Mouse (Mus musculus): Measurements from ENCODE around the gene Gli2.

The Gli2 gene

DNA sequence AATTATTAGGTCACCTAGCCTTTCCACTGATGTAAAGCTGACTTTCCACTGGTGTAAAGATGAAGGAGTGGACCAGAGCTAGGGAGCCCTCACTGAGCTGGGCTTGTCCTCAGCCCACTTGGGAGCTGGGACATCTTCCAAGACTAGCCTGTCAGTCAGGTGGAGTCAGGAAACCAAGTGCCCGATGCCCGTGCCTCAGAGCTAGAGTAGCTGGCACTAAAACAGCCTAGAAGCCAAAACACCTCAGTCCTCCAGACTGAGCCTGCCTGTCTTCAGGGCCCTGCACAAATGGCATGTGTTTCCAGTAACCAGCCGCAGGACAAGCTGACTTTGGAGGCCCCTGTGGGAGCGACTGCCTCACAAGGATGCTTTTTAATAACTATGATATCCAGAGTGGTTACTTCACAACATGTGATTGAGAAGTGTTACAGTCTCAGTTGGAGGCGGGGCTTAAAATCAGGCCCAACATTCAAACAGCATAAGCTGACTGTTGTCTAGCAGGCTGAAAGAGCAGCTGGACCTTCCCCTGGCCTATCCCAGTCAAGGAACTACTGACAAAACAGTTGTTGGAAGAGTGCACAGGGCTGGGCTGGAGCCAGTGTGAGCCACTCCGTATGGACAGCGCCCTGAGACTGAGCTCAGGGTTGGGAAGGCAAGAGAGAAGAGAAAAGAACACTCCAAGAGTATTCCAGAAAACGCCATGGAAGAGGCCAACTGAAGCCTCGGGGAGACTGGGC, 158.2 kb downstream of the Gli2 start:
- peak; percentile 26 for DNase-seq

DNA sequence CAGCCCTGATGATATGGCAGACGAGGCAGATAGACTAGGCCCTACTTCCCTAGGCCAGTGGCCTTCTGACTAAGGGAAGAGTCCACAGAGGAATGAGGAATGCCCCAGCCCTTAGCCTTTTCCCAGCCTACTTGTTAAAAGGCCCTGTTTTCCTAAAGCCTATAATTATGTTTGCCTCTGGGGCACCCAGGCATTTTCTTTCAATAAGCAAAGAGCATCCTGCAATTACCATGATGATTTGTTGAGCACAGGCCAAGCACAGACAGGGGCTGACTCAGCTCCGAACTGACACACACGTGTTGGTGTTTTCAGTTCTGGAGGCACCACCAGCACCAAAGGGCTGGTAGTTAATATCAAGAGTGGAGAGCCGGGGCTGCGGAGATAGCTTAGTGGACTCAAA, 162.0 kb downstream of the Gli2 start:
- DNase-seq = no peak

DNA sequence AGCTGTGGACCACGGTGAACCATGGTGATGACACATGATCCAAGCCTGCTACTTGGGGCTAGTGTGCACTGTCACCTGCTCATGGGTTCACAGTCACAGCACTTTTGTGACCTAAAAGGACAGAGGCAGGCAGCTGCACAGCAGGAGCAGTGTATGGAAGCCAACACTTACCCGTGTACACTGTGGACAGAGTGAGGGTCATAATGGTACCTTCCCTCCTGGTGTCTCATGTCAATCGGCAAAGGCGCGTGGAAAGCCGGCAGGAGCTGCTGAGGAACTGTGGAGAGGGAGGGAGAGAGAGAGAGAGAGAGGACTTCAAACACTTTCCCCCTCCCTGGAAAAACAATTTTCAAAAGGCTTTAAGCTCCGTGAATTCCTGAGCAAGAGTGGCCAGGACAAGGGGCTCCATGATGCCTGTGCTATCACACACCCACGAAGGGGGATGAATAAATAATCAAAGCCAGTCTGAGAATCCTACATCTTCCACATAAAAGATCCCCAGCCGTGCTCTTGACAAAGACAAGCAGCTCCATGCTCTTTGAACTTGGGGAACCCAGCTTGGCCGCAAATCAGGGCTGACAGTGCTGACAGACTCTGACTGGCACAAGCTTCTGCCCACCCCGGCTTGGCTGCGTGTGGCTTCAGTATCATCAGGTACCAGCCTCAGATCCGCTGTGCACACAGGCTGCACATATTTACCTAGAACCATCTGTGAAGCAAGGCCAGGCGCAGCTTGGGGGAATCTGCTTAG, 163.1 kb downstream of the Gli2 start:
- DNase-seq = no peak

DNA sequence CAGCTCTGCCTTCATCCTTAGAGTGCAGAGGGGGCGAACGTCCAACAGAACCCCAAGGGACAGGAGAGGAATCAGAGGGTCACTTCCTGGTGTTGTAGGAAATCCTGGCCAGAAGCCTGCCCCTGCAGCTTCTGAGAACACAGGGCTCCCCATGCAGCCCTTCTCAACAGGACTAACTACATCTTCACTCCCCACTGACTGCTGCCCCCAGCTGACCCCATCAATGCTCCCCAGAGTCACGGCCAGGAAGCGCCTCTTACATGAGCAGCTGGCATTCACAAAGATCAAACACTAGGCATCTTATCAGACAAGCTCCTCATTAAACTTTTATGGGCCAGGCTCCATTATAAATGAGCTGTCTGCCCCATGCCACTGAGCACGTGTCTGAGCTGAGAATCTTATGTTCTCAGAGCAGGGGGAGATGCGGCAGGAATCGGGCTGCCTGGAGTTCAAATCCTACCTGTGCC, 172.6 kb downstream of the Gli2 start:
- no peak for DNase-seq

GRCm38 (mm10) chr1:118878291-118878690, 175.1 kb downstream of the Gli2 start:
- DNase-seq = no peak

- DNase-seq = no peak
Measured at GRCm38 (mm10) chr1:118875227-118875626, 178.2 kb downstream of the Gli2 start.

DNA sequence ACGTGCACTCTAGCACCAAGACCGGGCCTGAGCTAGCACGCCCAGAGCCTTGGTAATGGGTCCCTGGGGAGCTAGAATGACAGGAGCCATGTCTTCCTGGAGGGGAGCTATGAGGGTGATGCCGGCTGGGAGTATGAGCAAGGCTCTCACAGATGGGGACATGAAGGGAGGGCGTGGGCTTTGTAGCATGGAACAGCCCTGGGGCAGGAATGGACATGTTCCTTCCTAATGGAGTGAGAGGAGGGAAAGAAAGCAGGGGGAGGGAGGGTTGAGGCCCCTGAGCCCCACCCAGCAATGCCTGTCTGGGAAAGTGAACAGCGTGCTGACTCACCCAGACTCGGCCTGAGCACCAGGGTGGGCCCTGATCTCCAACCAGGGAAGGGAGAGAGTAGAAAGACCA, 179.9 kb downstream of the Gli2 start:
- no peak for DNase-seq

- DNase-seq = no peak
Measured at GRCm38 (mm10) chr1:118864735-118865134, 188.7 kb downstream of the Gli2 start.

- DNase-seq = no peak
Measured at GRCm38 (mm10) chr1:118864031-118864430, 189.4 kb downstream of the Gli2 start.

GRCm38 (mm10) chr1:118858101-118858500, 195.3 kb downstream of the Gli2 start:
- DNase-seq = no peak

DNA sequence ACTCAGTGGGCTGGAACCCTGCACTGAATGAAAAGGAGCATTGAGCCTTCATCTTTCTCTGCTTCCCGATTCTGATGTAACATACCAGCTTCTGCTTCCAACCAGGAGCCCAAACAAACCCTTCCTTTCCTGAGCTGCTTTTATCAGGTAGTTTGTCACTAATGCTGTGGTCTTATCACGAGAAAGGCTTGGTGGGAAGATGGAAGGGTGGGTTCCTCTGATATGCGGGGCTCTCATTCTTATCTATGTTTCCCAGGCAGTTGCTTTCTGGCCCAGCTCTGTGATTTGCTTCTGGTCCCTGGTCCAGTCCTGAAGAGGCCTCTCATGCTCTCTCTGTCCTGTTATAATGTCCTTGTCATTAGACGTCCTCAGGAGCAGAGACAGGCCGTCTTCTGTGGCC, 222.8 kb downstream of the Gli2 start:
- DNase-seq = no peak

DNA sequence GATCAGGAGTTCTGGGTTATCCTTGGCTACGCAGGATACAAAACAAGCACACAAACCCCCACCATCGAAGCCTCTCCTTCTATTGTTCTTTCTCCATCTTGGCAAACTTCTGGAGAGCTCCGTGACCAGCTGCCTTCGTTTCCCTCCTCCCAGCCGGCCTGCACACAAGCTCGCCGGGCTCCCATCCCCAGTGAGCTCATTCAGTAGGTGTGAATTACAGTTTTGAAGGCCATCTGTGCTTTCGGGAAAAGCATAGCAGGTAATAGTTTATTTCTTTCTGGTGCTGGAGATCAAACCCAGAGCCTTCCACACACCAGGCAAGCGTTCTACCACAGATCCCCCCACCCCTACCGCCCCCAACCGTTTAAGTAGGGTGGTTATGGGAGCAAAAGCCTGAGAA, 226.8 kb downstream of the Gli2 start:
- no peak for DNase-seq

- DNase-seq = no peak
Measured at GRCm38 (mm10) chr1:118825467-118826219, 227.8 kb downstream of the Gli2 start.

GRCm38 (mm10) chr1:118825035-118825434, 228.4 kb downstream of the Gli2 start:
- no peak for DNase-seq

DNA sequence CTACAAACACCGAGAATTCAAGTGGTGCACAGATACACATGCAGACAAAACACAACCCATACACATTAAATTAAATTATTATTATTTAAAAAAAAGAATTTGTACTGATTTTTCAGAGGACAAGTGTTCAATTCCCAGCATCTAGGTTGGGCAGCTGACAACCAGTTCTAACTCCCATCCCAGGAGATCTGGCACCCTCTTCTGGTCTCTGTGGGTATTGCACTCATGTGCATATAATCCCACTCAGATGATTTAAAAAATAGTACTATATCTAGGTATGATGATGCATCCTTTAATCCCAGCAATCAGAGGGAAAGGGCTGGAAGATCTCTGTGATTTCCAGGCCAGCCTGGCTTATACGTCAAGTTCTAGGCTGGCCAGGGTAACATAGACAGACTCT, 231.2 kb downstream of the Gli2 start:
- no peak for DNase-seq

GRCm38 (mm10) chr1:118815015-118815414, 238.4 kb downstream of the Gli2 start:
- DNase-seq = no peak

DNA sequence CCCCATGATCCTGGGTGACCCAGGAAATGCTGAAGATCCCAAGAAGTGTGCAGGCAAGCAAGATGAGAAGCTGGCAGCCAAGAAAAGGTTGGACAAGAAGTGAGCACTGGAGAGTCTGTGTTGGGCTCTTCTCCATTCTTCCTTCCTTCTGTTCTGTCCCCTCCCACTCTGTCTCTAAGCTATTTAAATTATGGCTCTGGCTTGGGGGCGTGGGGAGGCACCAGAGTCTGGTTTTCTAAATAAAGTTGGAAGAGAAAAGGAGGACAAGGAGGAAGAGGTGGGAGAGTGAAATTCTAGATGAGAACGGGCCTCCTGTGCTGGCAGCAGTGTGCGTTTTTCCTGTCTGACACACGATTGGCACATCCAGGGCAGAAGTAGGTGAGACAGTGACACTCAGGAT, 243.1 kb downstream of the Gli2 start:
- no peak for DNase-seq

GRCm38 (mm10) chr1:118806727-118807126, 246.7 kb downstream of the Gli2 start:
- no peak for DNase-seq

DNA sequence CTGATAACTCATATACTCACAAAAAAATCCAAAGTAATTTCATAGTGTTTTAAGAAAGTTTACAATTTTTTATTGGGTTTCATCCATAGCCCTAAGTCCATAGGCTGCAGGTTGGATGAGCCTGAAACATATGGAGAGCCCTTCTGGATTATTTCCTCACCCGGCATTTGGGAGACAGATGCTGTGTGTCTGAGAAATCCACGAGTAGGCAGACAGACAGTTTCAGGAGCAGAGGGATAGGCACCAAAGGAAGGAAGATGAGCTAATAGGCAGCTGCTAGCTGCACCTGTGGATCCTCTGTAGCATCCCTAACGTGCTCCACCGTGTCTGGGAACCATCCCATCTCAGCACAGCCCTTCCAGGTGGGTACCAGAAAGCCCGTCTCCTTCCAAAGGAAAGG, 251.3 kb downstream of the Gli2 start:
- DNase-seq = no peak

GRCm38 (mm10) chr1:118799322-118800116, 253.9 kb downstream of the Gli2 start:
- no peak for DNase-seq

- DNase-seq = no peak
Measured at GRCm38 (mm10) chr1:118795415-118796167, 257.8 kb downstream of the Gli2 start.

DNA sequence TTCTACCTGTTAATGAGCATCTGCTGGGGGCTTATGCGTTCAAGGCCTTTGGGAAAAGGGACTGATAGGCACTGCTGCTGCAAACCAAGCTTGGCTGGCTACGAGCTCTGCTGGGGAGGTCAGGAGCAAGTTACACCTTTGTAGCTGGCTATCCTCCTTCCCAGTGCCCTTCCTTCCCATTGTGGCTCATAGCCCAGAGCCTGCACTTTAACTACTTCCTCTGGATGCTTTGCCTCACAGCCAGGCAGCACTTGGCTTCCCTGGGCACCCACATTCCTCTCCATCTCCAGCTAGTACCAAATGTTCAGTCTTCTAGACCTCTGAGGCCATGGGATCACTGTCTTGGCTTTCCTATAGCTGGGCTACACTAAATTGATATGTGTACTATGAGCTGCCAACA, 263.5 kb downstream of the Gli2 start:
- DNase-seq = no peak

Measured in lung, postnatal 36 days (tissue).